Mouse (Mus musculus) ES-E14 (cell line): Measurements from ENCODE around the gene Nfxl1. TPM values are rescaled to one million over a fixed set of nuclear protein-coding genes. Genes with fewer than 3 reads are reported as not detected.
"Not testable (repeated sequence)": the region's sequence is repeated elsewhere in the genome, so short reads cannot be mapped to it uniquely, and the experiment has no call there.

Source experiments
- DNase-seq: peaks from one replicate; pipeline ENCODE4 v3.0.0-alpha.2; 2013; ENCODE audit warnings: low read depth, low spot score
- H3K27ac ChIP-seq: 2 replicates; pipeline ENCODE4 v1.5.1; 2012; ENCODE audit warnings: low read depth, mild to moderate bottlenecking, low read length, moderate library complexity, mixed read lengths; ENCODE audit not compliant: poor library complexity, insufficient read depth, severe bottlenecking
- H3K36me3 ChIP-seq: 2 replicates; pipeline ENCODE4 v1.6.1; 2012; ENCODE audit warnings: mild to moderate bottlenecking, low read length, moderate library complexity, mixed read lengths; ENCODE audit not compliant: control insufficient read depth, poor library complexity, insufficient read depth, severe bottlenecking
- H3K4me1 ChIP-seq, 2 experiments: fragments of 150-350 bp in 1 of 2; sonication (generic) in 1 of 2; 2 replicates each; pipeline ENCODE4 v1.6.1; 2012; ENCODE audit warnings: low read length in 2 of 2, mild to moderate bottlenecking in 1 of 2, mixed read lengths in 1 of 2; ENCODE audit not compliant: control insufficient read depth in 2 of 2, insufficient read depth in 2 of 2, poor library complexity in 1 of 2
- H3K4me3 ChIP-seq, 2 experiments: fragments of 150-350 bp in 1 of 2; sonication (generic) in 1 of 2; 2 replicates each; pipeline ENCODE4 v1.5.1; 2012; ENCODE audit warnings: low read length in 2 of 2, low read depth in 1 of 2, mild to moderate bottlenecking in 1 of 2, mixed read lengths in 1 of 2; ENCODE audit not compliant: insufficient read depth in 1 of 2, poor library complexity in 1 of 2, severe bottlenecking in 1 of 2
- H3K9ac ChIP-seq: 2 replicates; pipeline ENCODE4 v1.6.1; 2012; ENCODE audit warnings: low read depth, mild to moderate bottlenecking, low read length, mixed read lengths; ENCODE audit not compliant: poor library complexity, insufficient read depth, severe bottlenecking
- H3K9me3 ChIP-seq: fragments of 150-350 bp; sonication (generic); 2 replicates; pipeline ENCODE4 v1.6.1; 2012; ENCODE audit warnings: low read depth, mild to moderate bottlenecking, low read length; ENCODE audit not compliant: control insufficient read depth, insufficient read depth
- CHD2 ChIP-seq: IDR thresholded peaks from 2 replicates; pipeline ENCODE4 v1.6.1; 2014; ENCODE audit warnings: mild to moderate bottlenecking, low read depth, low read length, inconsistent platforms
- HCFC1 ChIP-seq: IDR thresholded peaks from 2 replicates; pipeline ENCODE4 v1.6.1; 2012; ENCODE audit warnings: low read length, inconsistent platforms, borderline replicate concordance; ENCODE audit not compliant: insufficient read depth
- MAFK ChIP-seq: IDR thresholded peaks from 2 replicates; pipeline ENCODE4 v1.6.1; 2014; ENCODE audit warnings: mild to moderate bottlenecking, low read depth, low read length, inconsistent platforms; ENCODE audit not compliant: insufficient read depth
- ZC3H11A ChIP-seq: IDR thresholded peaks from 2 replicates; pipeline ENCODE4 v1.6.1; 2012; ENCODE audit warnings: low read depth, mild to moderate bottlenecking, inconsistent platforms, low read length, borderline replicate concordance
- ZNF384 ChIP-seq: IDR thresholded peaks from 2 replicates; pipeline ENCODE4 v1.6.1; 2012; ENCODE audit warnings: low read depth, low read length, inconsistent platforms
- in situ Hi-C, 2 experiments: fragments of 600-800 bp; cut with MboI; formaldehyde crosslinking; loops; one replicate each; pipeline ENCODE4 v1.15.1; 2025; ENCODE audit warnings: low sequenced_read_pairs in 2 of 2, inconsistent platforms in 1 of 2; ENCODE audit not compliant: unreplicated experiment in 2 of 2
- total RNA-seq: library from RNA; depleted of rRNA; stranded (reverse); fragments of 300-350 nt; gene quantifications from 2 replicates; pipeline ENCODE4 v1.2.3, GENCODE M21; 2012

Gene Nfxl1
- total RNA-seq, 1 experiment, result 13.4 TPM

DNA sequence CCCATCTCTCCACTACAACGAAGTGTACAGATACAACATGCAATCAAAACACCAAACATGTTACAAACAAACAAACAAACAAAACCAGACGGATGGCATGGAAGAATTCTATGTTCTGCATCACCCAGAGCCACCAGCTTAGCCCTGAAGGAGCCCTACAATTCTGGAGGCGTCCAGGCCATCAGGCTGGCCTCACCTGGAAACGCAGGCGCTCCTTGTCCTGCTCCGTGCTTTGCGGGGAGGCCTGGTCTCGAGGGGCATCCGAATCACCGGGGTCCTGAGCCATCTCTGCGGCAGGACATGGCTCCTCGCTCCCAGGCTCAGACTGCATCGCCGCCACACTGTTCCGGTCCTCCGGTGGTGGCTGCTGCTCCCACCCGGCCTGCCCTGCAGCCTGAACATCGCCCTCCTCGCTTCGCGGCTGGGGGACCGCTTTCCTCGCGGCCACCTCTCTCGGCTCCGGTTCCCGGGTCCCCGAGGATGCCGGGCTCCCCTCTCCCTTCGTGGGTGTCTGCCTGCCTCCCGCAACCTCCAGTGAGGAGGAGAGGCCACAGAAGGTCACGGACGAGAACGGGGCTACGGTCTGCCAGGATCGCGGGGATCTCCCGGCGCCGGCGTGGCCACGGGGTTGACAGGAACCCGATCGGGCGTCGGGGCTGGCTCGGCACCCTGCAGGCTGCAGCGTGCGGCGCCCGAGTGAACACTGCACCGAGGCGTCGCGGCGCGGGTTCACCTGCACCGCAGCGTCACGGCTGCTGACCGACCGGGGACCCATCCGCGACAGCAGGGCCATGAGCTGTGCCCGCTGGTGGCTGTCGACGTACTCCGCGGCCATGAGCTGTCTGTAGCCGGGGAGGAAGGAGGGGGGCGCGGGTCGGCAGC, 20.8 kb upstream of the Nfxl1 start:
- H3K9me3 ChIP-seq, in situ Hi-C loops, H3K36me3 ChIP-seq, DNase-seq, H3K4me1 ChIP-seq, H3K27ac ChIP-seq: not testable (repeated sequence)
- H3K9ac ChIP-seq, result peak overlapping the region; percentile 33
- H3K4me3 ChIP-seq, result peak overlapping the region; percentile 60 to 62

DNA sequence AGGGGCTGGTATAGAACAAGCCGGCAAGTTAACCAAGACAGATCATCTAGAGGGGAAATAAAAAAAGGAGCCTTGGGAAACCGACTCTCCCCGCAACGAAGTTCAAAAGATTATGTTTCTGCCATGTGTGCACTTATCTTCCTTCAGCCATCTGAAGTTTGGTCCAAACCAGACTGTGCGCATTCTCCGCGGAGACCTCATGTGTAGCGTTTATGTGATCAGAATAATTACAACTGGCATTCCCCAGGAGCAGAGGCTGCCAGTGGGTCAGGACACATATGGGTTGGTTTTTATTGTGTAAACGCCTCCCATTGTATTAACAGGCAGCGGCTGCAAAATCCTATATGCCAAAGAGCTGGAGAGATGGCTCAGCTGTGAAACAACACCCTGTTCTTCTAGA, 20.1 kb upstream of the Nfxl1 start:
- H3K4me1 ChIP-seq, H3K27ac ChIP-seq, H3K9me3 ChIP-seq, H3K36me3 ChIP-seq, H3K4me3 ChIP-seq, H3K9ac ChIP-seq, DNase-seq, in situ Hi-C loops: not testable (repeated sequence)

DNA sequence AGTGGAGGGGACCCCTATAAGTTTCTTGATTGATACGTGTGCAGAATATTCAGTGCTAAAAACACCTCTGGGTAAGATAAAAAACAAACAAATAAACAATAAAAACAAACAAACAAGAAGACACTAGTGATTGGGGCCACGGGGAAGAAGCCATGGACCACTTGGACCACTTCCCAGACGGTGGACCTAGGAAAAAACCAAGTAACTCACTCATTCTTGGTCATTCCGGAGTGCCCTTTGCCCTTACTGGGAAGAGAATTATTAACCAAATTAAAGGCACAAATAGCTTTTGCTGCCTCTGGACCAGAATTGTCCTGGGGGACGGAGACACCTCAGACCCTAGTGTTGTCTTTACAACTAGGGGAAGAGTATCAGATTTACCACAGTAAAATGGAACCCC, 6.1 kb upstream of the Nfxl1 start:
- in situ Hi-C loops, result no loop called here
- no peak overlapping the region for H3K27ac ChIP-seq
- TF ChIP-seq HCFC1 (no peak), ZC3H11A (no peak), ZNF384 (no peak), CHD2 (no peak), MAFK (no peak)

DNA sequence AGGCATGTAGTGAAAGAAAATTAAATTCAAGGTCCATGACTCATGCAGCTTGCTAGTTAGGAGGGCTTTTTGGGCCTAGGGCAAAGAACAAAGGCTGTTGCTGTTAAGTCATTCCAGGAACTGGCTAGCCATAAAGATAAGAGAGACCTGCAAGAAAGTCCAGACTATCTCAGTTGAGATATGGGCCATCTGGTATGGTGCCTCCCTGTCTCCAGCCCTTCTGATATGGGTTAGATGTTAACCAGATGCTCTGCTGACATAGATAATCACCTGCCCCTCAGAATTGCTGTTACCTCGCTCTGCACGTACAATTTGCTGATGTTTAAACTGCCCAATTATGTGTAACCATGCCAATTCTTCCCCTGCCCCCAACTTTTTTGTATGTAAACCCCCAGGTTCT, 3.7 kb upstream of the Nfxl1 start:
- H3K9me3 ChIP-seq, H3K27ac ChIP-seq, H3K36me3 ChIP-seq, in situ Hi-C loops, H3K9ac ChIP-seq, DNase-seq, H3K4me1 ChIP-seq, H3K4me3 ChIP-seq: not testable (repeated sequence)

More for the DNA sequence above, 6.1 kb upstream of the Nfxl1 start:
- Histone ChIP-seq H3K9ac (no peak overlapping the region), H3K4me1 (no peaks in the 10 kb centered on the region), H3K36me3 (no peaks in the 10 kb centered on the region), H3K9me3 (no peaks in the 10 kb centered on the region), H3K4me3 (no peak overlapping the region)
- DNase-seq, result no peak

DNA sequence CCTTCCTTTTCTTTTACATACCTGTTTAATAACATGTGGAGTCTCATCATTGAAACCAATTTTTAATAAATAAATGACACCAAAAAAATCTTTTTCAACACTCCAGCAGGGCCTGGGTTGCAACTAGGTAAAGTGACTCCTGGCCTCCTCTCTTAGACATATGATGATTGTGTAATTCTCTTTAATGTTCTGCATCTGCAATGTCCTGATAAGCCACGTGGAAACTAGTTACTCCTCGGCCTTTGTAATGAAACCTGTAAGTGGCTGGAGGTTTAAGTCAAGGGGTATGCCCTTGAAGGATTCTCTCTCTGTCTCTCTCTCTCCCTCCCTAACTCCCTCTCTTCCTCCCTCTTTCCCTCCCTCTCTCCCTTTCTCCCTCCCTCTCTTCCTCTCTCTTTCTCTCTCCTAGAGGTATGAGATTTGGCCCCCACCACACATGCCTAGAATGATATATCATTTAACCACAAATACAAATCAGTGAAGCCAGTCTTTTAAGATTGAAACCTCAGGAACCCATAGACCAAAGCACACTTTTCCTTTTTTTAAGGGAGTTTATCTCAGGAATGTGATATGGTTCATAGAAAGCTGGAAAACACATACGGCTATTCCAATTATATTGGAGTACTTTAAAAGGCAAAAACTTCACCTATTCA, 1.6 kb upstream of the Nfxl1 start:
- TF ChIP-seq ZNF384 (no peak), CHD2 (no peak), ZC3H11A (no peak), HCFC1 (no peak)
- Histone ChIP-seq H3K27ac (no peak overlapping the region), H3K4me1 (no peaks in the 10 kb centered on the region), H3K9me3 (no peaks in the 10 kb centered on the region), H3K4me3 (no peak overlapping the region), H3K9ac (no peak overlapping the region), H3K36me3 (no peaks in the 10 kb centered on the region)
- no peak for DNase-seq
- in situ Hi-C loops, result no loop called here
